Mouse (Mus musculus) forelimb bud, embryonic 11.5 days (tissue): ENCODE data around the gene Rbbp7.
"Not testable (repeated sequence)": the region's sequence is repeated elsewhere in the genome, so short reads cannot be mapped to it uniquely, and the experiment has no call there.

Source experiments
- DNase-seq: peaks from one replicate; pipeline ENCODE4 v3.0.0-alpha.2; 2012; ENCODE audit warnings: low read depth, low spot score

Gene Rbbp7

GRCm38 (mm10) chrX:162760115-162760942 lies at the start of gene Rbbp7:
Gene Rbbp7, plus strand, starts transcription at chrX:162760402.
- peak; percentile 89 for DNase-seq

- DNase-seq, result peak; percentile 41
These were observed 42.4 kb upstream of the Rbbp7 start for GRCm38 (mm10) chrX:162717837-162718236.

- peak; percentile 27 for DNase-seq
These were observed 40.6 kb upstream of the Rbbp7 start for GRCm38 (mm10) chrX:162719615-162720014.

GRCm38 (mm10) chrX:162727367-162727777 lies 32.8 kb upstream of the Rbbp7 start:
- DNase-seq, result no peak

GRCm38 (mm10) chrX:162727795-162728194 lies 32.4 kb upstream of the Rbbp7 start:
- DNase-seq, result no peak

- no peak for DNase-seq
These were observed 32.0 kb upstream of the Rbbp7 start for GRCm38 (mm10) chrX:162728228-162728627.

- no peak for DNase-seq
These were observed 30.2 kb upstream of the Rbbp7 start for GRCm38 (mm10) chrX:162730031-162730430.

- DNase-seq, result peak; percentile 51
These were observed 24.9 kb upstream of the Rbbp7 start for GRCm38 (mm10) chrX:162734997-162735929.

GRCm38 (mm10) chrX:162736140-162736659 lies 24.0 kb upstream of the Rbbp7 start:
- DNase-seq, result peak; percentile 25

- no peak for DNase-seq
These were observed 11.3 kb upstream of the Rbbp7 start for GRCm38 (mm10) chrX:162748696-162749420.

GRCm38 (mm10) chrX:162752418-162752817 lies 7.8 kb upstream of the Rbbp7 start:
- no peak for DNase-seq

GRCm38 (mm10) chrX:162754314-162754713 lies 5.9 kb upstream of the Rbbp7 start:
- DNase-seq, result no peak

GRCm38 (mm10) chrX:162756058-162756457 lies 4.1 kb upstream of the Rbbp7 start:
- DNase-seq, result no peak

GRCm38 (mm10) chrX:162759251-162760114 lies 719 bp upstream of the Rbbp7 start:
- peak; percentile 46 for DNase-seq

GRCm38 (mm10) chrX:162760958-162761515 lies 835 bp downstream of the Rbbp7 start:
- DNase-seq, result no peak

- no peak for DNase-seq
These were observed 1.7 kb downstream of the Rbbp7 start for GRCm38 (mm10) chrX:162761716-162762395.

GRCm38 (mm10) chrX:162770726-162771125 lies 10.5 kb downstream of the Rbbp7 start:
- DNase-seq, result no peak

GRCm38 (mm10) chrX:162788372-162788771 lies 28.2 kb downstream of the Rbbp7 start:
- no peak for DNase-seq

GRCm38 (mm10) chrX:162791392-162791791 lies 31.2 kb downstream of the Rbbp7 start:
- not testable (repeated sequence) for DNase-seq
